Mouse (Mus musculus): ENCODE data around the gene Gab1.

Gene Gab1

DNA sequence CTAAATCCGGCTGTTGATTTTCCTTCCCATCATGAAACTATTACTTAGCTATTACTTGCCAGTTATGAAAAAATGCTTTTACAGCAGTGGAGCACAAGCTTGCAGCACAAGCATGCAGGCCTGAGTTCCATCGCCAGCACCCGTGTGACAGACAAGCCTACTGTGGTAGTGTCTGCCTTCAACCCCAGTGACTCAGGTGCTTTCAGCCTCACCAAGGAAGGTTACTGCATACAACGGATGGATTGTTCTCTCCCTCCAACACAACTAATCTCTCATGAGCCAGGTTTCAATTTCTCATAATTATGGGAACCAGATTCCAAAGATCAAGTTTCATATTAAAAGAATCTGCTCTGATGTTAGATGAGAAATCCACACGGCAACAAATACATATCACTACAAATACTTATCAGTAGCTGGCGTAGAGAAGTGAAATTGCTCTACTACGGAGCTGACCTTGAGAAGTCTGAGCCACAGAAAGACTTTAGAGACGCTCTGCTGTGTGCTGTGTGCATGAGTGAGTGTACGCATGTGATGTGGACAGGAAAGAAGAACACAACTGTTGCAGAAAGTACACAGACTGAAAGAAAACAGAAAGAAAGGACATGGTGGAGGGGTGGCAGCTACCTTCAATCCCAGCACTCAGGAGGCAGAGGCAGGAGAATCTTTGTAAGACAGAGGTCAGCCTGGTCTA, 36.4 kb downstream of the Gab1 start:
- DNase-seq (ENCODE audit: low spot score): no peak

DNA sequence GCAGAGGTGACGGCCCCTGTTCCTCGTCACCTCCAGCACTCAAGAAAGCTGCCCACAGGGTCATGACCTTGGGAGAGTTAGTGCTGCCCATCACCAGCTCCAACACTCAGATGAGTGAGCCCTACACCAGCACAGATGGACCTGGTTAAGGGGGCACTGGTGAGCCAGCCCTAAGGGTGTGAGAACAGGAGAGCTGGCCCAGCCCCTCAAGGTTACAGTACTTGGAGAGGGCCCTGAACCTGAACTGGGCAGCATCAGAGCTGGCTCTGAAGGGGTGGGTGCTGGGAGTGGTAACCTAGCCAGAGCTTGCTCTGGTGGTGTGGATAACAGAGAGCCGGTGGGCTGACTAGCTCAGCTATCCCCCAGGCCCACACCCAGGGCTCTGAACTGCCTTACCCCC, 37.8 kb downstream of the Gab1 start:
- no peak for DNase-seq (ENCODE audit: low spot score)

DNA sequence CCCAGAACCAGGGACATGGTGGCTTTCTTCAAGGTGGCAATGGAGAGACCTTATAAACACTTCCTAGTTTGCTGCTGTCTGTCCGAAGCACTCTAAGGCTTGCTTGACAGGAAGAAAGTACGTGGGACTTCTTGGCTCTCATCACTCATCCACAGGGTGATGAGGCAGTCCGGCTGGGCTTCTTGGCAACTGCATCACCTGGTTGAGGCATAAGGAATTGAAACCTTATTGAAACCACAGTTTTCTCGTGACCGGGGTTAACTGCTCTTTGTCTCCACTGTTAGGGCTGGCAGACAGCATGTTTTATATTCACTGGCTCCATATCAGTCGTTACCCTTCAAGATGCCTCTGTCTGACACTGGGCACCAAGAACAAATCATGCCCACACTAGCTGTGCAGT, 40.2 kb downstream of the Gab1 start:
- DNase-seq (ENCODE audit: low spot score): no peak

- DNase-seq (ENCODE audit: low spot score): peak; percentile 43
Measured at GRCm38 (mm10) chr8:80838199-80838598, 42.1 kb downstream of the Gab1 start.

GRCm38 (mm10) chr8:80835401-80835800, 44.9 kb downstream of the Gab1 start:
- DNase-seq (ENCODE audit: low spot score): no peak

DNA sequence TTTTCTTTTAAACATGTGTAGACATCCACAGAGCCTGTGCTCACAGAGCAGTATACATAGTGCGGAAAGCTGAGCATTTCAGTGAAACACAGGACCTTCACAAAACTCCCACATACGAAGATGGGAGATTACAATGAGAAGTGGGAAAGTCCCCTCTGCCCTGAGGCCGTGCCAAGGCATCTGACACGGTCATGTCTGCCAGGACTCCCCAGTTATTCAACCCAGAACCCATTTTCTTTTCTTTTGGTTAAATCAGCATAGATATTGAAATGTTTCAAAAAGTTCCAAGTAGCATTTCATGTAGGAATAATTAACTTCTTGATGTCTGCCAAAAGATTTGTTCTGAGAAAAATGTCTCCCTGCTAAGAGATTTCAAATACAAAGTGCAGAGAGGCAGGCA, 45.9 kb downstream of the Gab1 start:
- DNase-seq (ENCODE audit: low spot score): no peak

- DNase-seq (ENCODE audit: low spot score): no peak
Measured at GRCm38 (mm10) chr8:80832534-80832933, 47.8 kb downstream of the Gab1 start.

- DNase-seq (ENCODE audit: low spot score): no peak
Measured at GRCm38 (mm10) chr8:80831876-80832524, 48.3 kb downstream of the Gab1 start.

DNA sequence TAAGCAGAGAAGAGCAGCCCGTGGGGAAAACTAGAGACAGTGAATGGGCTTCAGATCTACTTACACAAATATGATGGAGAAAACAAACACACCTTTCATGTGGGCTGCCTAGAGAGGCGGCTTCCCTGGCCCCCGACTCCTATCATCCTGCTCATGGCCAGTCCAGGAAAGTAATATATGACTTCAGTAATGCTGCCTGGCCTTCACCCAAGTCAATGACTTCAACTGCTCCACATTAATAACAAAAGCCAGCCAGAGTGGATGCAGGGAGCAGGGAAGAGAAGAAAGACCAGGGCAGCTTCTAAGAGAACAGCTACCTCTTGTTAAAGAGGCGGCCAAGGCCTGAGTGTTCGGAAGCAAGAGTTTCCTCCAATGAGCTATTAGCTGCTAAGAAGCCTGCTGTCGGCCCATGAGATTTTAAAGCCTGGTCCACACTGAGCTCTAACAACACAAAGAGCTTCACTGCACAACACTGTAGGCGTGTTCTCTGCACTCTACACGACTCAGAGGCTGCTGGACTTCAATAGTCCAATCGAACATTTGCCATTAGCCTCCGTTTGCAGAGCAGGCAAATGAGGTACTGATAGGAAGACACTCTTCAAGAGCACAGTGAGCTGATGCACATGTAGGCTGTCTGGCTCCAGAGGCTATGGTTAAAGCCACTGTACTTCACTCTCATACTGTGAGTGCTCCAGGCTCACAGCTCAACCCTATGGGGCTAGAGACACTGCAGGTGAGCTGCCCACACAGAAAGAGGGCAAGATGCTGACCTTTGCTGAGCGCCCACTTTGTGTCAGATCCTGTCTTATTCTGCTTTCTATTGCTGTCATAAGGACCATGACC, 49.4 kb downstream of the Gab1 start:
- DNase-seq (ENCODE audit: low spot score): no peak

DNA sequence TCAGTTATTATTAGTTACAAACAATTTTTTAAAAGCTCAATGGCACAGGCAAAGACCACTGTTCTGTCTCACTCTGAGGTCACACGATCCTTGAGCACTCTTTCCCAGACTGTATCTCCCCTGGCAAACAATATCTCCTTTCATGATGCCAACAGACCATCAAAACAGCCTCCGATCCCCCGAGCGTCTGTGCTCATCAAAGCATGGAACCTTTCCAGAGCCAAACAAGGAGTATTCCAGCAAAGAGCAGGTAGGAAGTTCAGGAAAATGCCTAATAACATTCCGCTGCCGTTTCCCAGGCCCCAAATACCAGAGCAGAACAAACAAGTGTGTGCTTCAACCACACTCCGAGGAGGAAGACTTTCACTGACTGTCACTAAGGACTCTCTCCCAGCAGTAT, 50.2 kb downstream of the Gab1 start:
- no peak for DNase-seq (ENCODE audit: low spot score)

DNA sequence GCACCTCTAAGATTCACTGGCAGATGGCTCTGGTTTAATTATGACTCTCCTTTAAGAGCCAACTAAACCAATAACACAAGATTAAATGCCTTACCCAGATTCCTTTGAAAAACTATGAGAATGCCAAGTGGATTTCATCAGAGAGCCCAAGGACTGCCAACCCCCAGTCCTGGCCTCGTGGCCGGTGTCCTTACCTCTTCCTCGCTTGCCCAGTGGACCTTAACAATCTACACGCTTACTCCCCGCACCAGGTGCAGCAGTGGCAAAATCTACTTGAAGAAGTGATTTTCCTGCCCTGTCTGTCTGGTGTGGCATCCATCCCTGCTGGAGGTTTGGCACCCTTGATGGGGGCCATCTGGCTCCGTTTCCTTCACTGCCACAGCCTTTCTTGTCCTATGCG, 53.3 kb downstream of the Gab1 start:
- DNase-seq (ENCODE audit: low spot score): no peak

DNA sequence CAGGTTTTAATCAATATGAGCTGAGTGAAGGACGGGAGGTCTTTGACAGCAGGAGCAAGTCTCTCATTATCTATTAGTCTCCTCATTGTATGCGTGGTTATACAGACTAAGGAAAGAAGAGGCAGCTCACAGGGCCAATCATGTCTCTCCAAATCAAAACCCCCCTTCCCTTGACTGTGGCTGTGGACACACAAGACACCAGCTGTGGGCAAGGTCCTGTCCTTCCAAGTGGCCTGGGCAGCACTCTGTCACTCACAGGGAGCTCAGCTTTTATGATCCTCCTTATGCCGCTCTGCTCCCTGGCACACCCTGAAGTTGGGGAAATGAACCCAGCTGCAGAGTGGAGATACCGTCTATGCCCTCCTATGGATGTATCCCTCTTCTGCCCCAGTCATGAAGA, 55.2 kb downstream of the Gab1 start:
- no peak for DNase-seq (ENCODE audit: low spot score)

GRCm38 (mm10) chr8:80824426-80824825, 55.9 kb downstream of the Gab1 start:
- DNase-seq (ENCODE audit: low spot score): no peak

GRCm38 (mm10) chr8:80823250-80823649, 57.1 kb downstream of the Gab1 start:
- no peak for DNase-seq (ENCODE audit: low spot score)

DNA sequence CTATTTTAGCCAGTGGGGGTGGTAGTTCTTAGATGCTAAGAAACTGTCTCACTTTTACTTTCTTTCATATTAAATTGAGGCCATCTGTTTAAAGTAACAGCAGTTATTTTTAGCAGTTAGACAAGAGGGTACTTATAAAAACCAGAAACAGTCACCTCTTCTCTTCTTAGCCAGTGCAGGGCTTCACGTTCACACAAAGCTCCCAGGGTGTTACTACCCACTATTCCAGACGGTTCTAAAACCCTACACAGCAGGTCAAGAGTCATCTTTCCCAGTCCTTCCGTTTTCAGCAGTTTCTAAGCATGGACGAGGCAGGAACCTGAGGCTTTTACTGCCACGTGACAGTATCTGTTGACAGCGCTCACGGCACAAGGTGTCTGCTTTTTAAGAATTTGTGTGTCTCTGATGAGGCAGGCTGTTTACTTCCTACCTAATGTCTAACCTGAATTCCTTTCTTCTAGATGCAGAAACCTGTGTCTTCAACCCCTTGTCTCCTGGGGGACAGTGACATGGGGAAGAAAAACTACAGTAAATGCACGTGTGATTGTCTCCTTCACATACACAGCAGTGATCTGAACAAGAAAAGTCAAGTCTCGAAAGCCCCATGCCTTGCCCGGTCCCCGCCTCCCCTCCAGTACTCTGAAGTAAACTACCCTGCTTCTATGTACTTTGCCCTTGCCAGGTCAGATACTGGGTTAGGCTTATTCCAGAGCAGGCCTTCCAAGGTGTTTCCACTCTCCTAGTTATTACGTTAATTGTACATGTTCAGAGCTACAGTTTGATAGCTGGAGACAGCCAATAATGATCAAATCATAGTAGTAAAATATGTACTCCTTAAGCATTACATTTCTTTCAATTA, 58.7 kb downstream of the Gab1 start:
- no peak for DNase-seq (ENCODE audit: low spot score)

GRCm38 (mm10) chr8:80818978-80819377, 61.3 kb downstream of the Gab1 start:
- no peak for DNase-seq (ENCODE audit: low spot score)

DNA sequence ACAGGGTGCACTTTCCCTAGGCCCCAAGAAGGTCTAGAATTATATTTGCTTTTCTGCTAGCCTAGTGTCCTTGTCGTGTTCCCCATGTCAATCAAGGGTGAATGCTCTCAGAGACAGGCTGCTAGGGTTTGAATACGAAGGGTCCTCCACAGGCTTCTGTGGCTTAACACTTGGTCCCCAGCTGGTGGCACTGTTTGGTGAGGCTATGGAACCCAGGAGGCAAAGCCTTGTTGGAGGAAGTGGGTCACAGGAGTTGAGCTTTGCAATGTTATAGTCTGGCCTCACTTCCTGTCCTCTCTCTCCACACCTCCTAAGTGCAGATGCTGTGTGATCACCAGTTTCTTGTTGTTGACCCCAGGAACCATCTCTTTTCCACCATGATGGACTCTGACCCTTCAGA, 63.3 kb downstream of the Gab1 start:
- no peak for DNase-seq (ENCODE audit: low spot score)

DNA sequence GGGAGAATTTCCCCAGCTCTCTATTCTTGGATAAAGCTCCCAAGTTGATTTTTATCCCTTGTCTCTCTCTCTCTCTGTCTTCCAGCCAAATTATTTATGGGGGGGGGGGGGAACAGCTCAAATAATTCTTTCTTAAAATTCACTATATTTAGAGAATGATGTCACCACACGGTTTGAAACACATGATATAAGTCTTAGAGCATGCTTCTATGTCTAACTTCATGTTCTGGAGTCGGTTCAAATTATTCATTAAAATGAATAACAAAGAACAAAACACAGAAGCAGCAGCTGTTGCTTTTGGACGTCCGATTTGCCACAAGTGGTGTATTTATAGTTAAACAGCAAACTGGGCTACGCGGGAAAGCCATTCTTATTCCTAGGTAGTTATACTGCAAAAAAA, 65.1 kb downstream of the Gab1 start:
- no peak for DNase-seq (ENCODE audit: low spot score)

- DNase-seq (ENCODE audit: low spot score): no peak
Measured at GRCm38 (mm10) chr8:80814087-80814791, 66.1 kb downstream of the Gab1 start.

- DNase-seq (ENCODE audit: low spot score): no peak
Measured at GRCm38 (mm10) chr8:80813439-80813838, 66.9 kb downstream of the Gab1 start.

DNA sequence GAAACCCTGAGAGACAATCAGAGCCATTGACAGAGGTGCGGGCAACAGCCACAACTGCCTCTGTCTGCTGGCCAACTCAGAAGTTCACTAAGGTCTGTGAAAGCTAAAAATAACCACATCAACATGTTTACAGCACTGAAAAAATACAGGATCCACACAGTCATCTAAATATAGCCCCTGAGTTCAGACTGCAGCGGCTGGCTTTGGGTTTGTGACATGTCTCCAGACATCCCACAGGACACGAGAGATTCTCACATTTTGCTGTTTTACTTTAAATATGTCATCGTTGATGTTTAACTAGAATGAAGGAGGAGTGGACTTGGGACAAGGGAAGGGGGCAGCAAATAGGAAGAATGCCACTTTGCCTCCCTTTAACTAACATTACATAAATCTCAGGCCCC, 68.7 kb downstream of the Gab1 start:
- DNase-seq (ENCODE audit: low spot score): no peak

DNA sequence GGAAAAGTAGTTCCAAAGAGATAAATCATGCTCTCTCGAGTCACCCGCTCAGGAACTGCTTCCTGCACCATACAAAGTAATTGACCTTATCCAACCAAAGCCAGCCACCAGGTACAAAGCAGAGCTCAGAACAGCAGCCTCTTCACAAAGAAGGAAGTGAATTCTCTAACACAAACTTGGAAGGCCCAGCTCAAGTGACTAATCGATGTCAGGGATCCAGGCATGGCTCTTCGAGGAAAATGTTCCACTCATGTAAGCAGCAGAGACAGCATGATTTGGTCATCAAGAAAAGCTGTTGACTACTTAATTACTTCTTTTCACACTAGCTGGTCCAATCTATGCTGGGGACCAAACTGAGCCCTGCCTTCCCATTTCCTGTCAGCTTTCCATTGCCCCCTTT, 69.4 kb downstream of the Gab1 start:
- DNase-seq (ENCODE audit: low spot score): no peak
